Mouse (Mus musculus): ENCODE measurements around the gene Akr1b8. TPM values are rescaled to one million over a fixed set of nuclear protein-coding genes. Genes with fewer than 3 reads are reported as not detected.
A peak's percentile ranks its signal among the peaks of the same experiment; 100 is the strongest.
"Not testable (repeated sequence)": the region's sequence is repeated elsewhere in the genome, so short reads cannot be mapped to it uniquely, and the experiment has no call there.

The Akr1b8 gene
- polyA plus RNA-seq, 1 experiment from 2014 or later, result 11.5 TPM

GRCm38 (mm10) chr6:34350037-34350699 is 3.8 kb upstream of the Akr1b8 start:
- ATAC-seq (ENCODE audit: insufficient number of reproducible peaks, insufficient read depth, low FRiP score, low read depth), result no peak
- no peaks in the 10 kb centered on the region for H3K36me3 ChIP-seq (ENCODE audit: control insufficient read depth, insufficient read depth, low read length)
- H3K4me1 ChIP-seq (ENCODE audit: control insufficient read depth in 2 of 2, insufficient read depth in 2 of 2, low read length in 2 of 2), result peaks cover 13 to 22% of the 10 kb centered on the region in 2 experiments
- no peaks in the 10 kb centered on the region for H3K27me3 ChIP-seq (ENCODE audit: control insufficient read depth, insufficient read depth, low read length)
- H3K4me3 ChIP-seq (ENCODE audit: control insufficient read depth in 1 of 2, insufficient read depth in 1 of 2, low read depth in 1 of 2, low read length in 2 of 2), result no peak overlapping the region
- no peak overlapping the region for H3K9ac ChIP-seq (ENCODE audit: low read length)
- no peak overlapping the region for H3K27ac ChIP-seq (replicated peaks in 1 of 2; ENCODE audit: control insufficient read depth in 1 of 2, insufficient read depth in 1 of 2, low read depth in 2 of 2, low read length in 2 of 2)
- 69% methylated on average over 12 of the region's 12 CpGs for WGBS
- no peaks in the 10 kb centered on the region for H3K9me3 ChIP-seq (ENCODE audit: control insufficient read depth, low read length)
- H3K4me2 ChIP-seq (ENCODE audit: low read length), result no peak overlapping the region

- H3K9ac ChIP-seq (ENCODE audit: low read length); ATAC-seq (ENCODE audit: insufficient number of reproducible peaks, insufficient read depth, low FRiP score, low read depth); H3K27ac ChIP-seq (replicated peaks in 1 of 2; ENCODE audit: control insufficient read depth in 1 of 2, insufficient read depth in 1 of 2, low read depth in 2 of 2, low read length in 2 of 2); H3K4me3 ChIP-seq (ENCODE audit: control insufficient read depth in 1 of 2, insufficient read depth in 1 of 2, low read depth in 1 of 2, low read length in 2 of 2); H3K27me3 ChIP-seq (ENCODE audit: control insufficient read depth, insufficient read depth, low read length); H3K9me3 ChIP-seq (ENCODE audit: control insufficient read depth, low read length); H3K4me2 ChIP-seq (ENCODE audit: low read length); H3K36me3 ChIP-seq (ENCODE audit: control insufficient read depth, insufficient read depth, low read length): not testable (repeated sequence)
- 26% methylated on average over 10 of the region's 10 CpGs for WGBS
- peaks cover 6 to 11% of the 10 kb centered on the region in 2 experiments for H3K4me1 ChIP-seq (ENCODE audit: control insufficient read depth in 2 of 2, insufficient read depth in 2 of 2, low read length in 2 of 2)
These were observed 2.4 kb upstream of the Akr1b8 start for GRCm38 (mm10) chr6:34351481-34351880.

GRCm38 (mm10) chr6:34352401-34352800 is 1.5 kb upstream of the Akr1b8 start:
- 87% methylated on average over 3 of the region's 3 CpGs for WGBS
- no peak overlapping the region for H3K27ac ChIP-seq (replicated peaks in 1 of 2; ENCODE audit: control insufficient read depth in 1 of 2, insufficient read depth in 1 of 2, low read depth in 2 of 2, low read length in 2 of 2)
- ATAC-seq (ENCODE audit: insufficient number of reproducible peaks, insufficient read depth, low FRiP score, low read depth), result no peak
- H3K9ac ChIP-seq (ENCODE audit: low read length), result no peak overlapping the region
- peaks cover 6 to 11% of the 10 kb centered on the region in 2 experiments for H3K4me1 ChIP-seq (ENCODE audit: control insufficient read depth in 2 of 2, insufficient read depth in 2 of 2, low read length in 2 of 2)
- no peak overlapping the region for H3K4me3 ChIP-seq (ENCODE audit: control insufficient read depth in 1 of 2, insufficient read depth in 1 of 2, low read depth in 1 of 2, low read length in 2 of 2)
- no peaks in the 10 kb centered on the region for H3K36me3 ChIP-seq (ENCODE audit: control insufficient read depth, insufficient read depth, low read length)
- H3K9me3 ChIP-seq (ENCODE audit: control insufficient read depth, low read length), result no peaks in the 10 kb centered on the region
- no peaks in the 10 kb centered on the region for H3K27me3 ChIP-seq (ENCODE audit: control insufficient read depth, insufficient read depth, low read length)
- no peak overlapping the region for H3K4me2 ChIP-seq (ENCODE audit: low read length)

DNA sequence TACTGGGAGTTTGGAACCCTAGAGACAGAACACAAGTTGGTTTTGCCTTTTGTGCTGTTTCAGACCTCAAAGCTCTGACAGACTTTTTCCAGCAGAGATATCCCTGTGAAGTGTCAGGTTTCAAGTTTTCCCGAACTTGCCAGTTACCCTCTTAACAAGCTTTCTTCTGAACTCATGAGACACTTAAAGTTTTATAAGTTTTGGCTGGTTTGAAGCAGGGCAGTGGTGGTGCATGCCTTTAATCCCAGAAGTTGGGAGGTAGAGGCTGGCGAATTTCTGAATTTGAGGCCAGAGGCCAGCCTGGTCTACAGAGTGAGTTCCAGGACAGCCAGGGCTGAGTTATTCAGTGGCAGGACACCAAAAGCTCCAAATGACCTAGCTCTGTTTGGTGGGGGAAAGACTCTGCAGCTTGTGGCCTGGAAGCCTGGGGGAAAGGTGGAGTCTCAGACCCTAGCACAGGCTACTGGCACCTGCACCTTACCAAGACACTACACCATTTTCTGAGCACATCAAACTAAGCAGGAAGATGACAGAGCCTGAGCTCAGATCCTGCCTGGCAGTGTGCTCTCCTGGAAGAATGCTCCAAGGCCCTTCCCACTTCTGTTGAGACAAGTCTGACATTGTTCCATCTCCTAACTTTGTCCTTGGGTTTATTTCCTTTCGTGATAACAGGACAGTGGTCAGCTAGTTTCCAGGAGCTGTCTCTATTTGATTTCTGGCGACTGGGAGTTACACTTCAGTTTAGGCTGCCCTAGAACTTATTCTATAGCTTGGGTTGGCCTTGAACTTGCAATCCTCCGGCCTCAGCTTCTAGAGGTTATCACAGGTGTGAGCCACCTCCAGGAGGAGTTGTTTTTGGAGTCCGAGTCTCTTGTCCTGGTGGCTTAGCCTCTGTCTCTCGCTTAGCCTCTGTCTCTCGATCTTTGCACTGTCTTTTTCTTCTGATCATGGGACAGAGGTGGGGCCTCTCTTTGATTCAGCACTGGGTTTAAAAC is 732 bp downstream of the Akr1b8 start:
- Histone ChIP-seq H3K4me2 (ENCODE audit: low read length) (peak overlapping the region; percentile 71), H3K36me3 (ENCODE audit: control insufficient read depth, insufficient read depth, low read length) (no peaks in the 10 kb centered on the region), H3K4me1 (ENCODE audit: control insufficient read depth in 2 of 2, insufficient read depth in 2 of 2, low read length in 2 of 2) (peaks cover 6 to 11% of the 10 kb centered on the region in 2 experiments), H3K27me3 (ENCODE audit: control insufficient read depth, insufficient read depth, low read length) (no peaks in the 10 kb centered on the region), H3K27ac (replicated peaks in 1 of 2; ENCODE audit: control insufficient read depth in 1 of 2, insufficient read depth in 1 of 2, low read depth in 2 of 2, low read length in 2 of 2) (peak overlapping the region; percentile 66 to 67), H3K9me3 (ENCODE audit: control insufficient read depth, low read length) (no peaks in the 10 kb centered on the region), H3K9ac (ENCODE audit: low read length) (0 out of 2 replicates have a peak overlapping the region, but pooled peaks have one; percentile 64), H3K4me3 (ENCODE audit: control insufficient read depth in 1 of 2, insufficient read depth in 1 of 2, low read depth in 1 of 2, low read length in 2 of 2) (peak overlapping the region; percentile 25 to 33; a peak in 3 of 4 replicates)
- WGBS, result 49% methylated on average over 8 of the region's 8 CpGs
- ATAC-seq (ENCODE audit: insufficient number of reproducible peaks, insufficient read depth, low FRiP score, low read depth), result no peak

- H3K9ac ChIP-seq (ENCODE audit: low read length), result no peak overlapping the region
- no peak overlapping the region; a peak in 1 of 4 replicates for H3K27ac ChIP-seq (replicated peaks in 1 of 2; ENCODE audit: control insufficient read depth in 1 of 2, insufficient read depth in 1 of 2, low read depth in 2 of 2, low read length in 2 of 2)
- no peak for ATAC-seq (ENCODE audit: insufficient number of reproducible peaks, insufficient read depth, low FRiP score, low read depth)
- no peaks in the 10 kb centered on the region for H3K36me3 ChIP-seq (ENCODE audit: control insufficient read depth, insufficient read depth, low read length)
- WGBS, result 29% methylated on average over 6 of the region's 6 CpGs
- H3K27me3 ChIP-seq (ENCODE audit: control insufficient read depth, insufficient read depth, low read length), result no peaks in the 10 kb centered on the region
- no peaks in the 10 kb centered on the region for H3K9me3 ChIP-seq (ENCODE audit: control insufficient read depth, low read length)
- peaks cover 6 to 11% of the 10 kb centered on the region in 2 experiments for H3K4me1 ChIP-seq (ENCODE audit: control insufficient read depth in 2 of 2, insufficient read depth in 2 of 2, low read length in 2 of 2)
- H3K4me3 ChIP-seq (ENCODE audit: control insufficient read depth in 1 of 2, insufficient read depth in 1 of 2, low read depth in 1 of 2, low read length in 2 of 2), result no peak overlapping the region
- H3K4me2 ChIP-seq (ENCODE audit: low read length), result 0 out of 2 replicates have a peak overlapping the region, but pooled peaks have one; percentile 71
These were observed 1.4 kb downstream of the Akr1b8 start for GRCm38 (mm10) chr6:34355349-34355747.

- Histone ChIP-seq H3K4me2 (ENCODE audit: low read length) (no peak overlapping the region), H3K27me3 (ENCODE audit: control insufficient read depth, insufficient read depth, low read length) (no peaks in the 10 kb centered on the region), H3K36me3 (ENCODE audit: control insufficient read depth, insufficient read depth, low read length) (no peaks in the 10 kb centered on the region), H3K4me1 (ENCODE audit: control insufficient read depth in 2 of 2, insufficient read depth in 2 of 2, low read length in 2 of 2) (peaks cover 6 to 11% of the 10 kb centered on the region in 2 experiments), H3K27ac (replicated peaks in 1 of 2; ENCODE audit: control insufficient read depth in 1 of 2, insufficient read depth in 1 of 2, low read depth in 2 of 2, low read length in 2 of 2) (no peak overlapping the region), H3K9ac (ENCODE audit: low read length) (no peak overlapping the region), H3K4me3 (ENCODE audit: control insufficient read depth in 1 of 2, insufficient read depth in 1 of 2, low read depth in 1 of 2, low read length in 2 of 2) (no peak overlapping the region), H3K9me3 (ENCODE audit: control insufficient read depth, low read length) (no peaks in the 10 kb centered on the region)
- 47% methylated on average over 9 of the region's 9 CpGs for WGBS
- ATAC-seq (ENCODE audit: insufficient number of reproducible peaks, insufficient read depth, low FRiP score, low read depth), result no peak
These were observed 1.9 kb downstream of the Akr1b8 start for GRCm38 (mm10) chr6:34355841-34356240.

- Histone ChIP-seq H3K4me1 (ENCODE audit: control insufficient read depth in 2 of 2, insufficient read depth in 2 of 2, low read length in 2 of 2) (no peaks in the 10 kb centered on the region; a peak in 1 of 4 replicates), H3K36me3 (ENCODE audit: control insufficient read depth, insufficient read depth, low read length) (no peaks in the 10 kb centered on the region), H3K27me3 (ENCODE audit: control insufficient read depth, insufficient read depth, low read length) (no peaks in the 10 kb centered on the region), H3K4me3 (ENCODE audit: control insufficient read depth in 1 of 2, insufficient read depth in 1 of 2, low read depth in 1 of 2, low read length in 2 of 2) (no peak overlapping the region), H3K27ac (replicated peaks in 1 of 2; ENCODE audit: control insufficient read depth in 1 of 2, insufficient read depth in 1 of 2, low read depth in 2 of 2, low read length in 2 of 2) (no peak overlapping the region), H3K9ac (ENCODE audit: low read length) (no peak overlapping the region), H3K4me2 (ENCODE audit: low read length) (no peak overlapping the region), H3K9me3 (ENCODE audit: control insufficient read depth, low read length) (no peaks in the 10 kb centered on the region)
- ATAC-seq (ENCODE audit: insufficient number of reproducible peaks, insufficient read depth, low FRiP score, low read depth), result no peak
- 77% methylated on average over 12 of the region's 12 CpGs for WGBS
These were observed 10.6 kb downstream of the Akr1b8 start for GRCm38 (mm10) chr6:34364217-34365136.

Measured in heart, embryonic 14.5 days (tissue).